Mouse (Mus musculus) spleen, adult 18-20 months (tissue): ENCODE measurements around the gene Mapkap1.

Experiments used
- DNase-seq, 2 experiments: peaks; one replicate each; pipeline ENCODE4 v3.0.0; 2022; ENCODE audit warnings: mixed read lengths in 2 of 2

Gene Mapkap1

DNA sequence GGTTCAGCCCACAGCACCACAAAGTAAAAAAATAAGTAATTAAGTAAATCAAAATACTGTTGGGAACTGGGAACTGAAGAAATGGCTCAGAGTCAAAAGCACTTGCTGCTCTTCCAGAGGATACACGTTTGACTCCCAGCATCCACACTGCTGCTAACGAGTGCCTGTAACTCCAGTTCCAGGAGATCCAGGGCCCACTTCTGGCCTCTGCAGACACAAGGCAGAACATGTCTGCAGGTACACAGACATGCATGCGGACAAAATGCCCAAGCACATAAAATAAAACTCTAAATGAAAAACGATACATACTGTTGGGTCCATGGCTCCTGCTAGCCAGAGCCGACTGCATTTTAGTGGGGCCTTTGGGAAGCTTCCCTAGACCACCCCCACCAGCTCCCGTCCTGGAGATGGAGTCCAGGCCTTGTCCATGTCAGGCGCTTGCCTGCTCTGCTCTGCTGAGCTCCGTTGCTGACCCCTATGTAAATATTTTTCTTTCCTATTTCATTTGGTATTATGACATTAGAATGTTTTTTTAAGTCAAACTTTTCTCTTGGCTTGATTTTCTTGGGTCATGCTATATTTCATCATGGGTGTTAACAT is 185.9 kb downstream of the Mapkap1 start:
- no peak for DNase-seq

DNA sequence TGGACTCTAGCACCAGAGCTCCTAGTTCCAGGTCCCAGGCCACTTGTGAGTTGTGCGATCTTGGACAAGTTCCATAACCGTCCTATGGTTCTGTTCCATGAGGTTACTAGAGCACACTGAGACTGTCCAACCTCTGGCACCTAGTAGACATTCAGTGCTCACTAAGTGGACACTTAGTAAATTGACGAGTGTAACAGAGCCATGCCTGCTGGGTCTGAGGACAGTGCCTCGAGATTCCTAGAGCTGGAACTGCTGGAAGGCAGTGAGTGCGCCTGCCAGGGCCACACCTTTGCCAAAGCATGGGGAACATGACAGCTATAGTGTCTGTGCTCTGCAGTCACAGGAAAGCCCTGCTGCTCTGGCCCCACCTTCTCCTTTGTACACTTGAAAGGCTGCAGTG is 187.4 kb downstream of the Mapkap1 start:
- DNase-seq: no peak

DNA sequence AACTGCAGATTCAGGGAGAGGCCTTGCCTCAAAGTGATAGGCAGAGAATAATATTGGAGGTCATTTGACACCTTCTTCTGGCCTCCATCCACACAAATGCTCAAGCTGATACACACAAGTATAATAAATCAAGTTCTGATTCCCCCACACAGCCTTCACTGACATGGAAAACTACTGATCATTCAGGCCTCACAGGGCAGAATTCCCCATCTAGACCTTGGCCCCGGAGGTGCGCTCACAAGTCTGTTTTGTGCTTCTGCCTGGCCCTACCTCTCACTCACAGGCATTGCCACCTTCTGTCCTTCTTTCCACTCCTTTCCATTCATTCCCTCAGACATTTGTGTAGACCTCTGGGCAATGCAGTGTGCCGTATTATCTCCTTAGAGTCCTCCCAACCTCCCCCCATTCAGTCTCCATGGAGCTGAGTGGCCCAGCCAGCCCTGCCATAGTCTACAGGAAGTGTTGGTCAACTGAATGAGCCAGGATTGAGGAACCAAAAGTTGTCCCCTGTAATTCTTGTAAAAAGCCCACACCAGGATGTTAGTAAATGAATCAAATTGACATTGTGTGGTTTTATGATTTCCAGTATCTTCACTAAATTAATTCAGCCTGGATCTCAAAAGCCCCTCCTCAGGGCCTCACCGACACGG is 193.2 kb downstream of the Mapkap1 start:
- DNase-seq: no peak

DNA sequence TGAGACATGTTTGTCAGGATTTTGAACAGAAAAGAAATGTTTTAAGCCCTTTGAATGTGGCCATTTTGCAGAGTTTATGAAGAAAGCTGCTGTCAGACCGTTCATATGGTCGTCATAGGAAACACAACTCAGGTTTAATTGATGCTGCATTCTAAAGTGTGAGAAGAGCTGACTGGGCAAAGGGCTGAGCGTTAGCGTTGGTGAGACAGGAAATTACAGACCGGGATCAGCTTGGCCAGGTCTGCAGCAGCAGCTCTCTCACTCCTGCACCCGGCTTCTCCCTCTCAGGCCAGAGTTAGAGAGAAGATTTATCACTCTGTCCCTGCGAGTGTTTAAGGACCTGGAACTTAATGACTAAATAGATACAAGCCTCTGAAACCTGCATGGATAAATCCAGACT is 194.2 kb downstream of the Mapkap1 start:
- no peak for DNase-seq

DNA sequence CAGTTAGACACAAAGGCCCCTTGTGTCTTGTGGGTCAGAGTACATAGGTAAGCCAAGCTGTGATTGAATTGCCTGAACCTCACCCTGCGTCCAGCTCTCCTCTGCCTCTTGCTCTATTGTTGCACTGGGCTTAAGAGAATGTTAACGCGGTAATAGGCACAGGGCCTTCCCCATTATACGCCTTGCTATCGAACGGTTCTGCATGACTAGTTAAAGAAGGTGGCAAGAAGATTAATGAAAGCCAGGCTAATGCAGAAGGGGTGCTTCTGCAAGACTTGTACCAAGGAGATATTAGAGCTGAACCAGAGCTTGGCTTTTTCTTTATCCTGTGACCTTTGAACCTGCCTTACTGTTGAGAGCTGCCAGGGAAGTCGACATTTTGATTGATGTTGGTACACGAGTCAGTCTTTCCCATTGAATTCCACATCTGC is 195.6 kb downstream of the Mapkap1 start:
- no peak for DNase-seq

DNA sequence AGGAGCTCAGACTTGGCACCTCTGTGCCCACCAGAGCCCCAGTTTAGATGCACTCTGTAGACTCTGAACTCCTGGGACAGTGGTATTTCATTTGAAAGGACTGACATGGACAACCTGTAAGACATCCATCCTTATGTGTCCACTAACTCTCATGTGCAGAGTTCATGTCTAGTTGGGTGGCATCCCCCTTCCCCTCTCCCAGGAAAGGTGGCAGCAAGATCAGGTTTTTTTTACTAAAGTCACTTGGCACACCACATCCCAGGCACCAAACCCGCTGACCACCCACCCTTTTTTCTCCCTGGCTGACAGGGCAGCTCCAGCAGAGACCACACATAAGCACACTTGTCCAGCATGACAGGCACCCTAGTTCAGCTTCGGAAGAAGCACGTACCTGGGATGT is 196.3 kb downstream of the Mapkap1 start:
- no peak for DNase-seq

DNA sequence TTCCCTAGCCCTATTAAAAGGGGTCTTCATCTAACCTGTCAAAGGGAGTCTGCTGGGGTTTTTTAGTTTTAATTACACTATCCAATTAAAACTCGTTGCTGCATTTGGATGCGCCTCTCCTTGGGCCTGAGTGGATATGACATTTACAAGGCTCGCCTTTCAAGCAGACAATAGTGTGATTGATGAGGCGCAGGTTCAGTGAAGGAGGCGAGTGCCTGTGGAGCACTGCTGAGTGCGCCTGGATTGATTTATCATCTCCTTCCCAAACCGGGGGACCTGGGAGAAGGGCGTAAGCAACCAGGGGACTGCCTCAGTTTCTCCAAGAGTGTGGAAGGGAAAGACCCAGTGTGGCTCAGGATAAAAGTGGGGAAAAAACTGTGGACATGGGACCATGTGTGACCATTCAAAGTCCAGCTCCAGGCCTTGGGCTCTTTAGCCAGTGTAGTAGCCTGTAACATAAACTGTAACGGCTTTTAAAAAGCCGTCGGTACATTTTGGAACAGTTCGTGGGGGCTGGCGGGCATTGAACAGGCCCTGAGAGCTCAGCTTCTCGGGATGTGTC is 197.2 kb downstream of the Mapkap1 start:
- no peak for DNase-seq

DNA sequence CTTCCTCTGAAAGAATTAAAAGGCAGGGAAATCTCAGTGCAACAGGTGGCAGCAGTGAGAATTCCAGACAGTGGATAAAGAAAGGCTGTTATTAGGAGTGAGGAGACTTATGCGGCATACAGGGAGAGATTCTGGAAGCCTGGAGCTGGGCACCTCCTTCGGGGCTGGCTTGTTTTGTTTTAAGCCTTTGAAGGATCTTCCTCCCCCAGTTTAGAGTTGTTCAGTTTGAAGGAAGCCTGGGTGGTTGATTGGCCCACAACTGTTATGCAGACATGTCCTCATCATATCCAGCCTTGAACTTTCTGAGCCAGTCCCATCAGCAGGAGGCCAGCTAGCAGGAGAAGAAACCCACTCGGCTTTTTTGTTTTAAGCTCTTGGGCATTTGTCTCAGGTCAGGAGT is 198.5 kb downstream of the Mapkap1 start:
- DNase-seq: no peak

DNA sequence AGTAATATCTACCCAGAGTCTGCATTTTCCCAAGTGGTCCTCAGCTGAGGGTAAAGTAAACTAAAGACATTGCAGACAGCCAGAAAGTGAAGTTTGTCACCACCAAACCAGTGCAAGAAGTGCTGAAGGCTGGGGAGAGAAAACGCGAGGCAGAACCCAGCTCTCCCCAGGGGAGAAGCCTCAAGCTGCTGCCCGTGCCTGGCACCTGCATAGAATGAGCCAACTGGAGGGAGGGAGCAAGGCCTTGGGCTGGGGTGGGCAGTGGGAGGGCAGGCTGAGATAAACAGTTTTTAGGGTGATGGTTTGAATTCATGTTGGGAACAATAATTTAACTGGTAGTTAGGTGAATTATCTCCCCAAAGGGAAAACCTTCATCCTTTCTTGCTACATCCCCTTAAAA is 202.3 kb downstream of the Mapkap1 start:
- no peak for DNase-seq

DNA sequence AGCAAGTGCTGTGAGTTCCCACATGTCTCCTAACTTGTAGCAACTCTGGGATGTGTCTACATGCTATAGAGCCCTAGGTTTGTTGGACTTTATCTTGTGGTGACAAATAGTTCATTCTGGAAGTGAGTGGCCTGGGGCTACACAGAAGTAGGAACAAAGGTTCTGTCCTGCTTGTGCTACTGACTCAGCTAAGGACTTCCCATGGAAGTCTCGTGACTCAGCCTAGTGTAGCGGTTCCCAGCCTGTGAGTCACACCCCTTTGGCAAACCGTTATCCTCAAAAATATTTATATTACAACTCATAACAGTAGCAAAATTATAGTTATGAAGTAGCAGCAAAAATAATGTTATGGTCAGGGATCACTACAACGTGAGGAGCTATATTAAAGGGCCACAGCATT is 202.9 kb downstream of the Mapkap1 start:
- DNase-seq: no peak

DNA sequence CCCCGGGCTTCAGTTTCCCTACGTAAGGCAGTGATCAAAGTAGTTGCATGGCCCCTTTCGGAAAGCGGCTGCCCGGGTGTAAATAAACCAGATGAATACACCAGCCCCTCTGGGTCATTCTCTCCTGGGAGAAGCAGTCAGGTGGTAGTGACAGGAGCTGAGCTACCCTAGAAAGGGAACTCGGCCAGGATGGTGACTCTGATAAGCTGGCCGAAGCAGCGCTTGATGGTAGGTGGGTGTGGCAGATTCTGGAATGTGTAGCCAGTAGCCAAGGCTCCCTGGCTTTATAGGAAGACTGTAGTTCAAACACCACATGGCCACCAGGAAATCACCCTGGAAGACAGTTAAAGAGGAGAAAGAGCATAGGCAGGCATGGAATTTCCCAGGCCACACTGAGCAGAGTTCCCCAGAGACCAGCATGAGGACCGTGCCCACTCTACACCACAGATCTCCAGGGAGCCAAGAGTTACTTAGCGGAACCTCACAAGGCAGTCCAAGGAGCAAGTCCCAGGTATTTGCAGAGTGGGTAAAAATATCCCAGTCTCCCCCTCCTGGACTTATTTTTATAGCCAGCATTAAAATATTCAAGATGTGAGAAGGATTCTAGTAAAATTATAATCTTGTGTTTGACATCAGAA is 214.3 kb downstream of the Mapkap1 start:
- DNase-seq: no peak

DNA sequence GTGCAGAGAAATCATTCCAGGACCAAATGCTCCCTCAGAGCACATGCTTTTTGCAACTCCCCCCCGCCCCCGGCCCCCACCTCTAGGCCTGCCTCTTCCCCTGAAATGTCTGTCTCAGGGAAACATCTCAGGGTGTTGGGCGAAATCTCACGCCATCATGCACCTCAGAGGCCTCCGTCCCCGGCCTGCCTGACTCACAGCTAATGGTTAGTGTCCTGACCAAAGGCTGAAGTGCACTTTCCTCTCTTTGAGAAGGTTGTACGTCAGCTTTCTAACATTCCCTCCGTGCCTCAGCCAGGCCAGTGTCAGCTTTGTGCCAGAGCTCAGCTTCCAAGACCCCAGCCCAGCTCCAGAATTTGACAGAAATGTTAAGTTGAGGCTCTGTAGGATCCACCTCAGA is 214.9 kb downstream of the Mapkap1 start:
- no peak for DNase-seq

DNA sequence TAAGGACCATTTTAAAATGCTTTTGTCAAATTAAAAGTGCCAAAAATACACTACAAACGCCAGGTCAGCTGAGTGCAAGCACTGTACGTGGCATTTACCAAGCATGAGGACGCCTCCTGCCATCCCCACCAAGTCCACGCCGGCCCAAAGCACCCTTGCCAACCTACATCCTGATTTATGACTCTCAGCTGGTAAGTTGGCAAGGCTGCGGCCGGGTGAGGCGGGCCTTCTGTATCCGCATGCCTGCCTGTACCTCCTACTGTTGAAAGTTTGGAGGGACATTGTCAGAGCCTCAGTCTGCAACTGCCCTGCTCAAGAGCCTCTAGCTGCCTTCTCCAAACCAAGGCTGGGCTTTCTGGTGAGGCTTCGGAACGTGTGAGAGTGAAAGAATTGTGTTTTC is 215.9 kb downstream of the Mapkap1 start:
- DNase-seq: no peak

DNA sequence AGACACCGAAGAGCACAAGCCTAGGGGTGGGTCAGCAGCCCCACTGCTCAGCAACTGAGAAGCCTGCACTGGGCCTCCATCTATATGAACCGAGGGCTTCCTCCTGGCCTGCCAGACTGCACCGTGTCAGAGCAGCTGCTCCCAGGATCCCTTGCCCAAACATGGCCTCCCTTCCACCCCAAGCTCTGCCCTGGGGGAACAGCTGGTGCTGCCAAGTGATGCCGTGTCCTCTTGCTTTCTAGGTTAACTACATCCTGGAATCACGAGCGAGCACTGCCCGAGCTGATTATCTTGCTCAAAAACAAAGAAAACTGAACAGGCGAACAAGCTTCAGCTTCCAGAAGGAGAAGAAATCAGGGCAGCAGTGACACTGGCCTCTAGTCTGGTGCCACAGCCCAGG is 216.6 kb downstream of the Mapkap1 start:
- no peak for DNase-seq

DNA sequence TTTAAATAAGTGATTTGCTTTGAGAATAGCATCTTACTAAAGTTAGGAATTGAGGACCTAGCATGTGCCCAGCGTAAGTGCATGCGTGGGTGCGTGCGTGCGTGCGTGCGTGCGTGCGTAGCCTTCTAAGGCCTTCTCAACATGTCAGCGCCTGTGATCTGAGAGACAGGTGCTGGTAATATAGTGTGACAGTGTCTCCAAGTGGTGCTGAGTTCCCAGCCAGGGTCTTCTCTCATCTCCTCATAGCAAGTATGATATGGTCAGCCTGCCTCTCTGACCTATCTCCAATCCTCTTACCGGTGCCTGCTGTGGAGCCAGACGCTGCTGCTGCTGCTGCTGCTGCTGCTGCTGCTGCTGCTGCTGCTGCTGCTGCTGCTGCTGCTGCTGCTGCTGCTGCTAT is 217.5 kb downstream of the Mapkap1 start:
- DNase-seq: no peak

DNA sequence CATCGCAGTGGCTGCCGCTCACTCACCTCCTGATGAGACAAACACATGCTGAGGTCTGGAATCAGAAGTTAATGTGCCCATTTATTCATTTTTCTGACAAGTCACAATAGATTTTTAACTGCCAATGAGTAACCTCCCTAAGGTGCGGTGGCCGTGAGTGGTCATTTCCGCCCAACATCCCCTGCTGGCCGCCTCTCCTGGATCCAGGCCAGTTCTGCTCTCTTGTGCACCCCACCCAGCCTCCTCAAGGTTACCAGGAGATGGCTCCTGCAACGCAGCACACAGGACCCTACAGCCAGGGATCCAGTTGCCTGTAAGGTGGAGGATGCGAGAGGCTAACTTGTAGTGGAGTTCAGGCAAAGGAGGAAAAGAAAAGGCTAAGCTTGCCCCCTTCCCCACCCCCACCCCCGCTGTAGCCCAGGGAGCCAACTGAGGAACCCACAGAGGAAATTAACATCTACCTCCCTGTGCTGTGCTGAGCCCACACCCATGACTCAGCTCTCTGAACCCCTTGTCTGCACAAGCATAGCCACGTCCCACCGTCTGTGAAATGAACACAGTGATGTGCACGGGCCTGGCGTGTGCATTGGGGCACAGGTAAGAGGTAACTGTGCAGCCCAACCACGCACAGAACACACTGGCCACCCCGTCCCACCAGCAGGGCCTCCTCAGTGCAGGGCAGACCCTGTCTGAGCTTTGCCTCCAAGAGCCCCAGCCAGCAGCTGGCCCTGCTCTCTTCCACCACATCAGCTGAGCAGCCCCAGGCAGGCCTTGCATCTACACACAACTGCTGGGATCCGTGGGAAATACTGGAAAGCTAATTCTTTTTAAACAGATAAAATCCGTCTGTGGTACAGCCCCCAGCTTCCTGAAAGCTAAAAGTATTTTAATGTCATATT is 221.0 kb downstream of the Mapkap1 start:
- no peak for DNase-seq

DNA sequence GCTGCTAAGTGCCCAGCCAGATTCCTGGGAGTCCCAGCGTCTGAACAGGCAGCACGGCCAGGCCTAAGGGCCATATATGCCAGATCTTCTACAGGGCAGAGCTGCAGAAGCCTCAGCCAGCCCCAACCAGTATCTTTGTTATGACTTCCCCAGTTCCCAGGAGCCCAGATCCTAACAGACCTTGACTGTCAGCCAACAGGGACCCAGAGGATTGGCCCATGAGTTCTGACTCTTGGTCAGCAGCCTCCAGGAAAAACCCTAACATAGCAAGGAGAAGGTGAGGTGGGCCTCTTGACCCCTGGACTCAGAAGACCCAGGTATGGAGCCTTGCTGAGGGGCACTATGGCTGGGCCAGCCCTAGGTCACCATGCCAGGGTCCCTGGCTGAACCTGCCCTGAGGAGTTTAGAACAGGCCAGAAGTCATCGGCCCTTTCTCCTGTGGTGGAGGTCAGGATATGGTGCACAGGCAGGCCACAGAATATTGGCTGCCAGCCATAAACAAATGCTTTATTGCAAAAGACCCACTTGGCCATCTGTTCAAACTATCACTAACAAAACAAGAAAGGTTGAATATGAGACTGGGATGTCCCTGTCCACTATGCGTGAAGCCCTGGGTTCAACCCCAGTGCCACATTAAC is 222.5 kb downstream of the Mapkap1 start:
- no peak for DNase-seq

DNA sequence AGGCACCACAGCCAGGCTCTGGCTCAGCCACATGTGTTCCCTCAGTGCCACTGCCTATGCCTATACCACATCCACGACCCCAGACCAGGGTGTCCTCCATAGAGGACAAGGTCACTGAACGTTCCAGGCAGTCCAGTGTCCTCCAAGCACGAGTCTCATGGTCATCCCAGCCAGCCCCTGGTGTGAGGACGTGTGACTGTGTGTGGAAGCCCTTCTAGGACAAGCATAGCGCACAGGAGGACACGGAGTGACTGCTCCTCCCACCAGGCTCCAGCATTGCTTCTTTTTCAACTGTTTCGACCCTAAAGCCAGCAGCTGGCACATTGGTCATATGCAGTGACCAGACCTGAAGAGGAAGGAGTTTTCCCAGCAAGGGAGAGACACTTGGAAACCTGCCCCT is 223.2 kb downstream of the Mapkap1 start:
- DNase-seq: no peak

DNA sequence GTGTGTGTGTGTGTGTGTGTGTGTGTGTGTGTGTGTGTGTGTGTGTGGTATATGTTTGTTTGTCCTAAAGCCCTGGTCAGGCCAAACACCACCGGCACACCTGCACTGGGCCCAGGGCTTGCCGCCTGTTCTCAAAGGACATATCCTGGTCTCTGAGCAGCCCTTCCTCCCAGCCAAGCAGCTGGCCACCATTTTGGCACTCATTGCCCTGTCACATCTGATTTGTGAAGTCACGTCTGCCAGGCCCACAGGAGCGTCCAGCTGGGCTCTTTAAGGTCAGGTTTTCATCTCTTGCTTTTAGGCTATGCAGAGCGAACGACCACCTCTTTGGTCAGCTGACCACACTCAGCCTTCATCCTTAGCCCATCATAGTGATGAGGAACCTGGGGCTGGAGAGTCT is 223.9 kb downstream of the Mapkap1 start:
- no peak for DNase-seq

DNA sequence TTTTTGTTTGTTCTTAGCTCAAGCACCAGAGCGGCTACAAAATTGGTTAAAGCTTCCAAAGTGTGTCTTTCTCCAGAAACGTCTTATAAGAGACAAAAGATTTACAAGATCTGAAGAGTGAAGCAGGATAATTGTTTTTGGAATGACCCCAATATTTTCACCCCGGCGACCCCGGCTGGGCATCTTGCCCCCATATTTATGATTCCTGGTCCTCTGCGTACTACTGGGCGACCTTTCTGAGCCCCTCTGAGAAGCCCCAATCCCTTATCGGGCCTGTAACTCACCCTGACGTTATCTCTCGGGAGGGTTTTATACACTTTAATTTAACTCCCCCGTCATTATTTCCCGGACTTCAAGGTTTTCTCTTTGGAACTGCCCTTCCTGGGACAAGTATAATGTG is 225.5 kb downstream of the Mapkap1 start:
- DNase-seq: no peak

DNA sequence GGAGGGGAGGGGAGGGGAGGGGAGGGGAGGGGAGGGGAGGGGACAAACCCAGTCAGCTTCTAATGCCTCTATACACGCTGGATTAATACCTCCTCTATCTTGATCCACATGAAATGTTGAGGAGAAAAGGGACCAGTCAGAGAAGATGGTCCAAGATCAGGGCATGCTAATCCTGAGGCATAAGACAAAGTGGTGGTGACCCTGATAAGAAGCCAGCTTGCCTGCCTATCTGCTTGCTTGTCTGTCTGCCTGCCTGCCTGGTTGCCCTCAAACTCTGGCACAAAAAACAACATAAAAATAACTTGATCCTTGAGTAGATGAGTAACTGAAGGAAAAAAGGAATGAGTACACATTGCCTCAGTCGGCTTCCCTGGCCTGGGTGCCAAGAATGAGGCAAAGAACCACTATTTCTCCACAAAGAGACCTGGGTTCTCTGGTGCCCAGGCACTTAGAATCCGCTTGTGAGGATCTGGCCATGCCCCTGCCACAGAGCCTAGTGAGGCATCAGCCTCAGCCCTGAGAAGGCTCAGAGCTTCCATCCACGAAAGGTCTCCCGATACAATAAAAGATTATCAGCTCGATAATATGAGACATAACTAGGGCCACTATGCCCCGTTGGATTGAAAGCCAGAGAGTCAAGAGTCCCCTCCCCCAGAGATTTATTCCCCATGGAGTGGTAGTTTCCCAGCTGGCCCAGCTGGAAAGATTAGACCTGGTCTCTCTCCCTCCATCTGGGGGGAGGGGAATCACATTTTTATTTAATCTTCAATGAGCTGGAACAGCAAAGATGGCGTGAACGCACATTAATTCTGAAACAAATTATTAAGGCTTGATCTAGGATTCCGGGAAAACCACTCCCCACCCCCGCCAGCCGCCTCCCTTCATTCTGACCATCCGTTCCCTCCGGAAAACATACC is 228.9 kb downstream of the Mapkap1 start:
- no peak for DNase-seq
